Mouse (Mus musculus): Measurements from ENCODE around the gene Zfp42. TPM values are rescaled to one million over a fixed set of nuclear protein-coding genes. Genes with fewer than 3 reads are reported as not detected.

Gene Zfp42
- polyA plus RNA-seq, 1 experiment: not detected

DNA sequence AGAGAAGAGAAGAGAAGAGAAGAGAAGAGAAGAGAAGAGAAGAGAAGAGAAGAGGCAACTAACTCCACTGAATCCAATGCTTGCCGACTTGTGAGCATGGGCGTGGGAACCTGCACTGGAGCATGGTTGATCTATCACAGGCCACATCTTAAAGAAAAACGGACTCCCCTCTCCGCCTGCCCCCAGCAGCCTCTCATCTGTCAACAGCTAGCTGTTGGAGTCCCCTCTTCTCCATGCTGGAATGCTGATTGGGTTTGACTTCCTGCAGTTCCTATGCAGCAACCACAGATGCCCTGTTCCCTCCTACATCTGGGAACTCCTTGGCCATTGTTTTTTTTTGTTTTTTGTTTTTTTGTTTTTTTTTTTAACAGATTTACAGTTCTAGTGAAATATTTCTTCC lies 28.4 kb downstream of the Zfp42 start:
- 0 out of 2 replicates have a peak, but pooled peaks cover 4% of the 10 kb centered on the region for H3K9me3 ChIP-seq (ENCODE audit: control insufficient read depth, low read length)
- H3K4me1 ChIP-seq (ENCODE audit: control insufficient read depth): no peaks in the 10 kb centered on the region
- no peak overlapping the region for H3K4me3 ChIP-seq (replicated peaks)
- no peaks in the 10 kb centered on the region for H3K36me3 ChIP-seq (ENCODE audit: control insufficient read depth)
- TF ChIP-seq GATA1 (IDR thresholded peaks at IDR 0.05; ENCODE audit: low read length): no peak
- H3K27me3 ChIP-seq (ENCODE audit: control insufficient read depth): no peaks in the 10 kb centered on the region

DNA sequence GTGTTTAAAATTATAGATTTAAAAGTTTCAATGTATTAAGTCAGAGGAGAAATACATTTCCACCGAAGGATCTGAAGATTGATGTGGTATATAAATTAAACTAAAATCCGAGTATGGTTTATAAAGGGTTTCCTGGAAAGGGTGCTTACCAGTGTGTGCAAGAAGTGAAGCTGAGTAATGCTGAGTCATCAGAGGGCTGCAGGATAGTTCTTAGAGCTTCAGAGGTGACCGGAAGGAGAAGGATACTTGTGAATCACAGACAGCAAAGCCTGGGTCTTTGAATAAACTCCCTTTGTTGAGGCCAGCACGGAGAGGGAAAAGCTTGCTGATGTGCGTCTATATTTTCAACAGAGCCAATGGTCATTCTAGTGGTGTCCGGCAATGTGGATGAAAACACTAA lies 45.8 kb downstream of the Zfp42 start:
- Histone ChIP-seq H3K27me3 (ENCODE audit: control insufficient read depth) (no peaks in the 10 kb centered on the region), H3K9me3 (ENCODE audit: control insufficient read depth, low read length) (peaks cover 13% of the 10 kb centered on the region), H3K4me1 (ENCODE audit: control insufficient read depth) (no peaks in the 10 kb centered on the region), H3K36me3 (ENCODE audit: control insufficient read depth) (no peaks in the 10 kb centered on the region), H3K4me3 (replicated peaks) (no peak overlapping the region)
- TF ChIP-seq TAL1 (IDR thresholded peaks at IDR 0.05; ENCODE audit: low read length) (no peak), GATA1 (IDR thresholded peaks at IDR 0.05; ENCODE audit: low read length) (no peak)

DNA sequence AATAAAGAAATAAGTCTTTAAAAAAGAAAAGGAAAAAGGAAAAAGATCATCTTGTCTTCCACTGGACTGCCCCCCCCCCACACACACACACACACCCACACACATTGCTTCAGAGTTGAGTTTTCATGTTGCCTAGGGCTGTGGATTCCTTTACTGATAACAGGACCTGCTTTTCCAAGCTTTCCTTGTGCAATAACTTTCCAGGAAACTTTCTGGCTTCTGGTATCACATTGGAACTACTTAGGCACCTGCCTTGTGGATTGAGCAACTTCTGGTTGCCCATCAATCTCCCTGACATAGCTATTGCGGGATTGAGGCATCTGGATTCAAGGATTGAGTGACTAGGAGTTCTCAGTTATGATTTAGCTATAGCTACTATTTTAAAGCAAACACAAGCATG lies 48.9 kb downstream of the Zfp42 start:
- H3K36me3 ChIP-seq (ENCODE audit: control insufficient read depth): no peaks in the 10 kb centered on the region
- no peak for TF ChIP-seq TAL1 (IDR thresholded peaks at IDR 0.05; ENCODE audit: low read length)
- no peak for TF ChIP-seq GATA1 (IDR thresholded peaks at IDR 0.05; ENCODE audit: low read length)
- no peak overlapping the region for H3K4me3 ChIP-seq (replicated peaks)
- H3K4me1 ChIP-seq (ENCODE audit: control insufficient read depth): no peaks in the 10 kb centered on the region
- H3K27me3 ChIP-seq (ENCODE audit: control insufficient read depth): no peaks in the 10 kb centered on the region
- peaks cover 5% of the 10 kb centered on the region for H3K9me3 ChIP-seq (ENCODE audit: control insufficient read depth, low read length)

DNA sequence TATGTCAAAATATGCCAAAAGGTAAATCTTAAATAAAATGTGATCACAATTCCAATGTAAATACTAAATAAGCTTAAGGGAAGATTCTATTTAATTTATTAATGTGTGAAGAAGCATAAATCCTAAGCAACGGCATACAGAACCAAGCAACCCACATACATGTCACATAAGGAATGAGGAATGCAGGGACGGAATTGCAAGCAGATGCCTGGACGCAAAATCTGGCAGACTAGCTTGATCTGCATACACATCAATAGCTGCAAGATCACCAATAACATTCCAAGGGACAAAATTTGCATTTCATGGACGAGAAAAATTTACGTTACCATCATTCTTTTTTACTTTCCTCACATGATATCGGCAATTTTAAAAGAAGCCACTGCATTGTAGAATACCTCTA lies 51.1 kb downstream of the Zfp42 start:
- no peaks in the 10 kb centered on the region for H3K36me3 ChIP-seq (ENCODE audit: control insufficient read depth)
- H3K4me1 ChIP-seq (ENCODE audit: control insufficient read depth): no peaks in the 10 kb centered on the region
- TF ChIP-seq TAL1 (IDR thresholded peaks at IDR 0.05; ENCODE audit: low read length): no peak
- TF ChIP-seq GATA1 (IDR thresholded peaks at IDR 0.05; ENCODE audit: low read length): no peak
- H3K27me3 ChIP-seq (ENCODE audit: control insufficient read depth): no peaks in the 10 kb centered on the region
- peaks cover 2% of the 10 kb centered on the region for H3K9me3 ChIP-seq (ENCODE audit: control insufficient read depth, low read length)
- no peak overlapping the region for H3K4me3 ChIP-seq (replicated peaks)

DNA sequence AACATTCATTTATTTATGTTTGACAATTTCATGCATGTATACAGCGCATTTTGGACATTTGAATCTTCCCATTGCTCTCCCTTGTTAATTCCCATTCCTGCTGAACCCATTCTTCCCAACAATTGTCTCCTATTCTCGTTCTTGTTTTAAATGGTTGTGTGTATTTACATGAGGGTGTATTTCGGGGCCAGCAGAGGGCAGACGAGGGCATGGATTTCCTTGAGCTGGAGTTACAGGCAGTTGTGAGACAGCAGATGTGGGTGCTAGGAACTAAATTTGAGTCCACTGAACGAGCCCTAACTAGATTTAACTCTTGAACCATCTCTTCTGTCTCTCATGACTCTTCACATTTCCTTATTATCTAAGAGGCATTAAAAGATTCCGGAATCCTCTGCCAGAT lies 55.1 kb downstream of the Zfp42 start:
- TF ChIP-seq GATA1 (IDR thresholded peaks at IDR 0.05; ENCODE audit: low read length) (no peak), TAL1 (IDR thresholded peaks at IDR 0.05; ENCODE audit: low read length) (no peak)
- Histone ChIP-seq H3K4me1 (ENCODE audit: control insufficient read depth) (no peaks in the 10 kb centered on the region), H3K9me3 (ENCODE audit: control insufficient read depth, low read length) (peaks cover 7% of the 10 kb centered on the region), H3K27me3 (ENCODE audit: control insufficient read depth) (no peaks in the 10 kb centered on the region), H3K36me3 (ENCODE audit: control insufficient read depth) (no peaks in the 10 kb centered on the region), H3K4me3 (replicated peaks) (no peak overlapping the region)

DNA sequence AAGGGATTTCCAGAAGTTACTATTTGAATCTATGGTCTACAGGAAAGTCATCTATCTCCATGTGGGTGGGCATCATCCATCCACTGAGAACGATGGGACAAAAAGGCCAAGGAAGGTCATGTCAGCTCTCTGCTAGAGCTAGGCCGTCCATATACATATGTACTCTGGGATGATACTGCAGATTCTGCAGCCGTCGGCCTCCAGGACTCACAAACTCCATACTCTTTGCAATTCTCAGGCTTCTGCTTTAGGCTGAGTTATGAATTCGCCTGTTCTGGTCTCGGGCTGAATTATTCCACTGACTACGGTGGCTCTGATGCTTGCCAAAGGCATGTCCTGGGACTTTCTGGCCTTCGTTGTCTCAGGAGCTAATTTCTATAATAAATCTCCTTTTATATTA lies 58.1 kb downstream of the Zfp42 start:
- TF ChIP-seq GATA1 (IDR thresholded peaks at IDR 0.05; ENCODE audit: low read length): no peak
- no peak for TF ChIP-seq TAL1 (IDR thresholded peaks at IDR 0.05; ENCODE audit: low read length)
- H3K9me3 ChIP-seq (ENCODE audit: control insufficient read depth, low read length): peaks cover 7% of the 10 kb centered on the region
- H3K36me3 ChIP-seq (ENCODE audit: control insufficient read depth): no peaks in the 10 kb centered on the region
- no peak overlapping the region for H3K4me3 ChIP-seq (replicated peaks)
- H3K27me3 ChIP-seq (ENCODE audit: control insufficient read depth): no peaks in the 10 kb centered on the region
- H3K4me1 ChIP-seq (ENCODE audit: control insufficient read depth): no peaks in the 10 kb centered on the region

Other genes starting within 250 kb of the Zfp42 start
- gene Triml1, start 165.5 kb downstream of the Zfp42 start, polyA plus RNA-seq (2012): not detected in 2 replicates
- gene Triml2, start 126.4 kb downstream of the Zfp42 start, polyA plus RNA-seq (2012): not detected in 2 replicates
- not detected in 2 replicates for gene Adam26b, start 221.1 kb upstream of the Zfp42 start, polyA plus RNA-seq (2012)